Mouse (Mus musculus) erythroblast, embryonic 14.5 days (primary cell): ENCODE results near the gene Adipor1. TPM values are rescaled to one million over a fixed set of nuclear protein-coding genes. Genes with fewer than 3 reads are reported as not detected.
"Not testable (repeated sequence)": the region's sequence is repeated elsewhere in the genome, so short reads cannot be mapped to it uniquely, and the experiment has no call there.

ENCODE experiments used
- H3K27me3 ChIP-seq: 2 replicates; pipeline ENCODE4 v1.6.1; 2012; ENCODE audit warnings: inconsistent platforms; ENCODE audit not compliant: control insufficient read depth
- H3K36me3 ChIP-seq: 2 replicates; pipeline ENCODE4 v1.6.1; 2012; ENCODE audit warnings: mild to moderate bottlenecking, inconsistent platforms; ENCODE audit not compliant: control insufficient read depth
- H3K4me1 ChIP-seq: 2 replicates; pipeline ENCODE4 v1.6.1; 2012; ENCODE audit warnings: inconsistent platforms; ENCODE audit not compliant: control insufficient read depth
- H3K4me3 ChIP-seq: replicated peaks from 2 replicates; pipeline ENCODE3; 2012; ENCODE audit warnings: moderate library complexity, mild to moderate bottlenecking, inconsistent platforms
- H3K9me3 ChIP-seq: 2 replicates; pipeline ENCODE4 v1.6.1; 2012; ENCODE audit warnings: low read length, inconsistent platforms, mixed read lengths; ENCODE audit not compliant: control insufficient read depth
- GATA1 ChIP-seq: IDR thresholded peaks from 2 replicates; pipeline ENCODE4 v1.6.1; 2012; ENCODE audit warnings: low read length, inconsistent platforms, mixed read lengths
- TAL1 ChIP-seq: IDR thresholded peaks from 3 replicates; pipeline ENCODE4 v1.6.1; 2012; ENCODE audit warnings: low read length, inconsistent platforms, mixed read lengths
- polyA plus RNA-seq: library from polyadenylated mRNA; stranded (reverse); fragments of >175 nt; gene quantifications from 2 replicates; pipeline ENCODE4 v1.2.3, GENCODE M21; 2012

Gene Adipor1
- polyA plus RNA-seq, 1 experiment = 72.8 TPM

DNA sequence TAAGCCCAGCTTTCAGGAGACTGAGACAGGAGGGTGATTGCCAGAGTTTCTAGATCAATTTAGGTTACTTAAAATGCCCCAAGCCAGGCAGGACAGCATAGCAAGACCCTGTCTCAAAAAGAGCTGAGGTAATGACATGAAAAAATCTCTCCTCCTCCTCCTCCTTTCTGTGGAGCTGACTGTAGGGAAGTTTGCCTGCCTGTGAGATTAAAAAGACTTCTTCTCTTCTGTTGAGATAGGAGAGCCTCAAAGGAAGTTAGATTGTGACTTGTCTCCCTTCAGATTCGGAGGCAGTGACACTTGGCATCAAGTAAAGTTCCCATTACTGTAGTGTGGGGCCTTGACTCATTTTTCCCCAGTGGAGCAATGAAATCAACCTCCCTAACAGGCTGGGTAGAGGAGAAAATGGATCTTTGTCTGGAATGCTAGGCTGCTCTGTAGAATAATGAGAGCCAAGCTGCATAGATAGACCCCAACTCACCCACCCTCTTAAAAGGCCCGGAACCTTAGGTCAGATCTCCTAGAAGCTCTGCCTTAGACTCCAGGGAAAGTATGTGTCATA is 3.3 kb downstream of the Adipor1 start:
- Histone ChIP-seq H3K9me3 (no peaks in the 10 kb centered on the region), H3K27me3 (no peaks in the 10 kb centered on the region), H3K4me1 (peaks cover 85% of the 10 kb centered on the region), H3K36me3 (peaks cover 71% of the 10 kb centered on the region), H3K4me3 (peak overlapping the region; percentile 93)
- TF ChIP-seq TAL1 = no peak
- TF ChIP-seq GATA1 = no peak

DNA sequence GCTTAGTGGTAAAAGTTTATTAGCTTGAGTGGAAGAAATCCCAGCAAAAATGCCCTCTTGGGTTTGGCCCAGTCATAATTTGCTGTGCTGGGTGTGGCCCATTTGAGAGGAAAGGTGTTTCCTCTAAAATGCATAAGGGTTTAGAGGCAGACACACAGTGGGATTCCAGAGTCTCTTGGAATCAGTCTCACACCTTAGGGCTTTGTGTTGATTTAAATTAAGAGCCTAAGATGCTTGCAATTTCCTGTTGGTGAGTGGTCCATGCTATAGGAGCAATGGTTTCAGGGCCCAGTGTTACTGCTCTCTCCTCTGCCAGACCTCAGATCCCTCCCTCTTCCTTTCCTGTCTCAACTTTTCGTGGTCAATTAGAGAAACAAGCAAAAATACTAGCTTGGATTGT is 4.0 kb downstream of the Adipor1 start:
- Histone ChIP-seq H3K9me3 (no peaks in the 10 kb centered on the region), H3K4me3 (peak overlapping the region; percentile 93), H3K36me3 (peaks cover 78% of the 10 kb centered on the region), H3K27me3 (no peaks in the 10 kb centered on the region), H3K4me1 (peaks cover 89% of the 10 kb centered on the region)
- TF ChIP-seq TAL1 (no peak), GATA1 (no peak)

GRCm38 (mm10) chr1:134419751-134420458 is 4.7 kb downstream of the Adipor1 start:
- peaks cover 85% of the 10 kb centered on the region for H3K36me3 ChIP-seq
- H3K9me3 ChIP-seq = peaks cover 2% of the 10 kb centered on the region; the same call in 1 of the 2 replicates
- H3K4me3 ChIP-seq = peak overlapping the region; percentile 93
- H3K4me1 ChIP-seq = peaks cover 89% of the 10 kb centered on the region
- H3K27me3 ChIP-seq = no peaks in the 10 kb centered on the region
- TF ChIP-seq TAL1 (no peak), GATA1 (no peak)

- H3K4me3 ChIP-seq = peak overlapping the region; percentile 40
- no peak for TF ChIP-seq TAL1
- TF ChIP-seq GATA1 = no peak
- H3K4me1 ChIP-seq = peaks cover 99% of the 10 kb centered on the region
- peaks cover 2% of the 10 kb centered on the region; the same call in 1 of the 2 replicates for H3K9me3 ChIP-seq
- H3K36me3 ChIP-seq = peaks cover 98% of the 10 kb centered on the region
- no peaks in the 10 kb centered on the region for H3K27me3 ChIP-seq
These were observed 8.7 kb downstream of the Adipor1 start for GRCm38 (mm10) chr1:134423911-134424310.

- peak; percentile 98 for TF ChIP-seq GATA1
- TF ChIP-seq TAL1 = peak; percentile 98
- Histone ChIP-seq H3K36me3 (peaks cover 99% of the 10 kb centered on the region), H3K4me3 (peak overlapping the region; percentile 42), H3K4me1 (peaks cover 89% of the 10 kb centered on the region), H3K9me3 (peaks cover 2% of the 10 kb centered on the region; the same call in 1 of the 2 replicates), H3K27me3 (no peaks in the 10 kb centered on the region)
These were observed 11.1 kb downstream of the Adipor1 start for GRCm38 (mm10) chr1:134426289-134426688.

DNA sequence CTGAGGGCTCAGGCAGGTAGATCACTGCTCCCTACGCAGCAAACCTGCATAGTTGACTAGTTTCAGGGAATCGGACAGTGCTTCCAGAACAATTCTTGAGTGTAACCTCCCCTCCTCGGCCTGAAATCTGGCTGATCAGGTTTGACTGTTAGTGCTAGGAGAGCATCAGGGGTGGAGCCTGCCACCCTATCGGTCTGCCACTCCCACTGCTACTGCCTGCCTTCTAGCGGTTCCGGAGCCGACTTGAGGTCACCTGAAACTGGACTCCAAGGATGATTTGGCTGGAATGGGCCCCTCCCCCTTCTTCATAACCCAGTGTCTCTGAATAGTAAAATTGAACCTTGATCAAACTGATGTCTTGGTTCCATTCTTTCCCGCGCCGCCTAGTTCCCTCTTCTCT is 17.8 kb downstream of the Adipor1 start:
- Histone ChIP-seq H3K27me3 (no peaks in the 10 kb centered on the region), H3K9me3 (no peaks in the 10 kb centered on the region), H3K4me3 (no peak overlapping the region), H3K36me3 (peaks cover 72% of the 10 kb centered on the region), H3K4me1 (peaks cover 59% of the 10 kb centered on the region)
- TF ChIP-seq GATA1 = no peak
- TF ChIP-seq TAL1 = no peak

DNA sequence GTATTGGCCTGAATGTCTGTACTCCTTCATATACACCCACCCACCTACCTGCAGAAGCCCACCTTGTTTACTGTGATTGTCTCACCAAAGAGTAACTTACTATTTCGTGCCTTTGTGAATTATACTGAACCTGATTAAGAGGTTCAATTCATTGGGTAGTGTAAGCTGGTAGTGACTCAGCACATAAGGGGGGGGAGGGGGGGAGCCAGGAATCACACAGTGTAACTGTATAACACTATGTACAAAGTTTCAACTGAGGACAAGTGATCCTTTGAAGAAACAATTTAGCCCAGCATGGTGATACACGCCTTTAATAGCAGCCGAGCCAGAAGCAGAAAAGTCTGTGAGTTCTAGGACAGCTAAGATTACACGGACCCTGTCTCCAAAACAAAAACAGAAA is 18.3 kb downstream of the Adipor1 start:
- no peaks in the 10 kb centered on the region for H3K27me3 ChIP-seq
- no peak overlapping the region for H3K4me3 ChIP-seq
- TF ChIP-seq GATA1 = no peak
- TF ChIP-seq TAL1 = no peak
- peaks cover 67% of the 10 kb centered on the region for H3K36me3 ChIP-seq
- H3K4me1 ChIP-seq = peaks cover 54% of the 10 kb centered on the region
- H3K9me3 ChIP-seq = no peaks in the 10 kb centered on the region

DNA sequence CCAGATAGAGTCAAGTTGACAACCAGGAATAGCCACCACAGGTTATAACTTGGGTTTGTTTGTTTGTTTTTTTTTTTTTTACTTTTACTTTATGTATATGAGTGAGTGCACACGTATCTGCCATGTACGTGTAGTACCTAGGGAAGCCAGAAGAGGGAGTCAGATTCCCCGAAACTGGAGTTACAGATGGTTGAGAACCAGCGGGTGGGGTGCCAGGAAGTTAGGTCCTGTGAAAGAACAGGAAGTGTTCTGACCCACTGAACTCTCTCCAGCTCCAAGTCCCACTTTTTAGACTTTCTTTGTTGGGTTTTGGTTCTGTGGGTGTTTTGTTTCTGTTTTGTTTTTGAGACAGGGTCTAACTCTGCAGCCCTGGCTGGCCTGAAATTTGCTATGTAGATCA is 20.2 kb downstream of the Adipor1 start:
- H3K36me3 ChIP-seq = peaks cover 48% of the 10 kb centered on the region
- no peaks in the 10 kb centered on the region for H3K27me3 ChIP-seq
- H3K4me1 ChIP-seq = peaks cover 45% of the 10 kb centered on the region
- H3K4me3 ChIP-seq = no peak overlapping the region
- no peak for TF ChIP-seq GATA1
- TF ChIP-seq TAL1 = no peak
- H3K9me3 ChIP-seq = no peaks in the 10 kb centered on the region

- H3K9me3 ChIP-seq = peaks cover 3% of the 10 kb centered on the region
- peaks cover 5% of the 10 kb centered on the region; the same call in 1 of the 2 replicates for H3K36me3 ChIP-seq
- peaks cover 37% of the 10 kb centered on the region for H3K4me1 ChIP-seq
- no peak overlapping the region for H3K4me3 ChIP-seq
- no peaks in the 10 kb centered on the region for H3K27me3 ChIP-seq
- TF ChIP-seq TAL1 = no peak
- TF ChIP-seq GATA1 = no peak
These were observed 25.3 kb downstream of the Adipor1 start for GRCm38 (mm10) chr1:134440437-134440836.

DNA sequence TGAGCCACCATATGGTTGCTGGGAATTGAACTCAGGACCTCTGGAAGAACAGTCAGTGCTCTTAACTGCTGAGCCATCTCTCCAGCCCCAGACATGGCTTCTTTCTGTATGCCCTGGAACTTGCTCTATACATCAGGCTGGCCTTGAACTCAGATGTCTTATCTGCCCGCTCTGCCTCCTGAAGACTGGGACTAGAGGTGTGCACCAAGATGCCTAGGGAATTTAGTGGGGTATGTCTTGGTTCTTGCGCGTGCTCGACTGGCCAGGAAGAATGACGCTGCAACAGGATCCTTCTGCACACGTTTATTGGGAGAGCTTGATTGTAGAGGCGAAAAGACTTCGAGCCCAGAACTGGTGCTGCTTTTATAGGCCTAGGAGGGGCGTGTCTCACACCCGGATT is 26.6 kb downstream of the Adipor1 start:
- H3K9me3 ChIP-seq, H3K4me3 ChIP-seq, H3K36me3 ChIP-seq, H3K27me3 ChIP-seq: not testable (repeated sequence)
- peaks cover 37% of the 10 kb centered on the region for H3K4me1 ChIP-seq
